Mouse (Mus musculus) megakaryocyte progenitor cell, adult 5-6 weeks (primary cell): ENCODE data around the gene Tspyl3. TPM values are rescaled to one million over a fixed set of nuclear protein-coding genes. Genes with fewer than 3 reads are reported as not detected.

Experiments
- ATAC-seq: replicated peaks from 2 replicates; pipeline ENCODE4 v1.8.0; 2016; ENCODE audit warnings: mild to moderate bottlenecking, moderate TSS enrichment, inconsistent platforms; ENCODE audit not compliant: poor library complexity
- total RNA-seq, 2 experiments: library from RNA; stranded (forward) in 1 of 2; stranded (reverse) in 1 of 2; fragments of 157-497, 149-512 nt in 1 of 2; fragments of 200-1000 nt in 1 of 2; gene quantifications; 2 replicates each; pipeline versions ENCODE4 v1.2.3 to v1.2.4; 2015 to 2017

Tspyl3 gene
- total RNA-seq (2015), result 8.0 and 10.8 TPM in 2 replicates
- total RNA-seq (2017), result 7.0 and 8.9 TPM in 2 replicates

DNA sequence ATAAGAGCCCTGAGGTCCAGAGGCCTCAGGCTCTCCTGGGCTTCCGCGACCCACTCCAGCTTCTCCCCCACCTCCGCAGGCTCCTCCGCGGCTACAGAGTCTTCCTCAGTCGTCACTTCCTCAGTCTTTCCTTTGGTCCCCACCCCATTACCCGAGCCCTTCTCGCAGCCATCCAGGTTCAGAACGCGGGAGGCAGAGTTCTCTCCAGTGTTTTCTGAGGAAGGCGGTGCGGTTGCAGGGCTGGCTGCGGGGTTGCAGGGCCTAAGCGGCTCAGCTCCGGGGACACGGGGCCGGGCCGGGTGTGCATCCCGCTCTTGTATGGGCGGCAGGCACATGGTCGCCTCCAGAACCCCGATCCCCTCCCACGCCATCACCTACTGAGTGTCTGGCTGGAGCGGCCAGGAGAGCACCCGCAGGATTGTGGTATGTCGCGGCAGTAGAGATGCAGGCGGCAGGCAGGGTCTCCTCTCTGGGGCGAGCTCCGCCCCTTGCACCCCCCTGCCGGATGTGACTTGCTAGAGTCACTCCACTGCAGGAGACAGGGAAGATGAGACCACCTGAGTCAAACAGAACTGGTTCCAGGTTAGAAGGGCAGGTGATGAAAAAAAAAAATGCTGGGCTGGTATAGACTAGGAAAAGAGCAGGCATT, at the start of gene Tspyl3:
TSS of gene Tspyl3 (minus strand) at position 496 of the 649 bp plus-strand sequence.
- ATAC-seq, result peak; percentile 42

DNA sequence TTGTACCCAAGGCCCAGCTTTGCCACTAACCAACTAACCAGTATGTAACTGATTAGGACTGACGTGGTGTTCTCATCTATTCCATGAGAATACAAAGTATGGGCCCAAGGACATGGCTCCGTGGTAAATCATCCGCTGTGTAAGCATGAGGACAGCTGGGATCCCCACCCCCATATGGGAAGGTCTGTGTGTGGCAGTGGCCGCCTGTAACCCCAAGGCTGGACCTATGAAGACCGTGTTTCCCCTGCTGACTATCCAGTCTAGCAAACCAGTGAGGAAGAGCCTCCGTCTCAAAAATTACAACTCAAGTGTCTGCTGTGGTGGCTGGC, 49.6 kb upstream of the Tspyl3 start:
- no peak for ATAC-seq

DNA sequence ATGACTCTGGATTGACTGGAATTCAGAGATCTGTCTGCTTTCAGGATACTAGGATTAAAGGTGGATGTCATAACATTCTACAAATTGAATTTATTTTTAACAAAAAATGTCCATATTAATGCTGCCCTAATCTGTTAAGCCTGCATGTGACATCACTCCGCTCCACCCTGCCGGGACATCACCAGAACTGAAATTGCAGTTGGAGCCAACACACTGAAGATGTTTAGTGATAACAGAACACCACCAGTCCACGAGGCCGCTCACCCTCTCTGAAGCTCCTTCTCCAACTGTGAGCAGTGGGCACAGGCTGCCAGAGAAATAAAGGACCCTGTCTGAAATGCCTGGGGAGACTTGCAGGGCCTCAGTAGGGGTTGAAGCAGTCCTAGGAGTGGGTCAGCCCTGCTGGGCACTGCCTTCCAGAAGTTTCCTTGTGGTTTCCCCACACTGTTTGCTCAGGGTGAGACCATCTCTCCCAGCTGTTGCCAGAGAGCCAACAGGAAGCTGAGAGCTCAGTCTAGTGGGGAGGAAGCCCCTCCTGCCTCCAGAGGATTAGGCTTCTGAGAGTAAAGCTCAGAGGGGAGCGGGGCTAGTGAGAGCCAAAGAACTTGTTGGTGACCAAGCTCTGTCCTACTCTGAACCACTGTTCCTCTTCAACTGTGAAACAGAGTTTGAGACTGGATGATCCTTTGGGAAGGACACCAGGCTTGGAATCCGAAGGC, 49.1 kb upstream of the Tspyl3 start:
- ATAC-seq, result peak; percentile 79

DNA sequence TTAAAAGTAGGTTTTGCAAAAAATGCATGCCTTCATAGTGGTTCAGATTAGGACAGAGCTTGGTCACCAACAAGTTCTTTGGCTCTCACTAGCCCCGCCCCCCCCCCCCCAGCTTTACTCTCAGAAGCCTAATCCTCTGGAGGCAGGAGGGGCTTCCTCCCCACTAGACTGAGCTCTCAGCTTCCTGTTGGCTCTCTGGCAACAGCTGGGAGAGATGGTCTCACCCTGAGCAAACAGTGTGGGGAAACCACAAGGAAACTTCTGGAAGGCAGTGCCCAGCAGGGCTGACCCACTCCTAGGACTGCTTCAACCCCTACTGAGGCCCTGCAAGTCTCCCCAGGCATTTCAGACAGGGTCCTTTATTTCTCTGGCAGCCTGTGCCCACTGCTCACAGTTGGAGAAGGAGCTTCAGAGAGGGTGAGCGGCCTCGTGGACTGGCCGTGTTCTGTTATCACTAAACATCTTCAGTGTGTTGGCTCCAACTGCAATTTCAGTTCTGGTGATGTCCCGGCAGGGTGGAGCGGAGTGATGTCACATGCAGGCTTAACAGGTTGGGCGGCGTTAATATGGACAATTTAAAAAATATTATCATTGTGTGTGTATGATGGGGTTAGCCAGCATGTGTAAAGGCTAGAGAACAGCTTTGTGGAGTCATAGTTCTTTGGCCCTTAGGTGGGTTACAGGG, 45.1 kb upstream of the Tspyl3 start:
- ATAC-seq, result peak; percentile 78

DNA sequence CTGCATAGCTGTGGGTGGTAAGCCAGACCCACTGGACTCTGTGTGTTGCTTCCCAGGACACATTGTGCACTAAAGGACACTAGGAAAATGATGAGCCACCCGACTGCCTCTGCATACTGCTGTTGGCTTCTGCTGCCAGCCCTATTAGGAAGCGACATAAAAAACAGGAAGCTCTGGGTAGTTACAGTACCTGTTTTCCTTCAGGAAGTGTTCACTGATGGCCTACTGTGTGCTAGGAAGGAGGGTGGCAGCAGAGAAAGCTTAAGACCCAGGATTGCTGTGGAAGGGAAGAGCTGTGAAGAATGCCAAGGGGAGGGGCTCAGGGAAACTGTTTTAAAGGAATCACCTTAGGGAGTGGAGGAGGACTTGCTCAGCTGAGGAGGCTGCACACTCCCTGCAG, 42.1 kb upstream of the Tspyl3 start:
- ATAC-seq, result no peak

DNA sequence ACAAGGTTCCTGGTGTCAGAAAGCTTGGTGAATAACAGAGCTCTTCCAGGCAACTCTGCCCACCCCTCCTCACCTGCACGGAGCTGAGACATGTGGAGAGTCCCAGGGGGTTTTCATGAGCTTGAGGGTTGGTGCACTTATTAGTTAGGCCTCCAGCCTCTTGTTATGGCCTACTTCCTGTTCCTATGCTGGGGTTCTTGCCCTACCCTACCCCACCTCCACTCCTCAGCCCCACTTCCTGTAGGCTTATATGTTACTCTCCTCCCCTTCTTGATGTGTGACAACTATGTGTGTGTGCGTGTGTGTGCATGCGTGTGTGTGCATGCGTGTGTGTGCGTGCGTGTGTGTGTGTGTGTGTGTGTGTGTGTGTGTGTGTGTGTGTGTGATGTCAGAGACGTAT, 37.8 kb upstream of the Tspyl3 start:
- ATAC-seq, result peak; percentile 22; the same call in 1 of the 2 replicates

DNA sequence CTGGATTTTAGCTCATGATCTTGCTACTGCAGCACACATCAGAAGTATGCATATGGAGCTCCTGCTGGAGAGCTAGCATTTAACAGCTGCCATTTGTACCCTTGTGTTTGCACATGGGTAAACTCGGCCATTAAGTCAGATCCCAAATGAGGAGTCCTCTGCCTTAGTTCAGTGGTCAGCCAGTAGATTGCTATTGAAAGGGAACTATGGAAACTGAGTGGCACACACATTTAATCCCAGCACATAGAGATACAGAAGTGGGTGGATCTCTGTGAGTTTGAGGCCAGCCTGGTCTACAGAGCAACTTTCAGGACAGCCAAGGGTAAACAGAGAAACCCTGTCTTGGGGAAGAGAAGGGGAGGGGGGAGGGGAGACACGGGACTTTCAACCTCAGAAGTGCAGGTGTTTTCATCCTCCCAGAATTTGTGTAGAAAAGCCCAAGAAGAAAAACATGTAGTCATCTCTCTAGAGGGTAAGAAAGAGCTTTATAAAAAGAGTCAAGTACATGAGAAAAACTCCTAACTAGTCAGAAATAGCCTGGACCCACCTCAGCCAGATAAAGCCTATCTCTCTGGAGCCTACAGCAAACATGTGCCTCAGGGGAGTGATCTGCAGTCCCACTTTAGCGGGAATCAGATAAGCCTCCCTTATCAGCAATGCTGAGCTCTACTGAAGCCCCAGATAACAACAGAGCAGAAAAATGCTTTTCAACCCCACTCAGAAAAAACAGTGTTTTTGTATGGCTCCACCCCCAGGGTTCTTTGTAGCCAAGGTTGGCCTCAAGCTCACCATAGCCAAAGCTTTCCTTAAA, 34.8 kb upstream of the Tspyl3 start:
- ATAC-seq, result peak; percentile 40

DNA sequence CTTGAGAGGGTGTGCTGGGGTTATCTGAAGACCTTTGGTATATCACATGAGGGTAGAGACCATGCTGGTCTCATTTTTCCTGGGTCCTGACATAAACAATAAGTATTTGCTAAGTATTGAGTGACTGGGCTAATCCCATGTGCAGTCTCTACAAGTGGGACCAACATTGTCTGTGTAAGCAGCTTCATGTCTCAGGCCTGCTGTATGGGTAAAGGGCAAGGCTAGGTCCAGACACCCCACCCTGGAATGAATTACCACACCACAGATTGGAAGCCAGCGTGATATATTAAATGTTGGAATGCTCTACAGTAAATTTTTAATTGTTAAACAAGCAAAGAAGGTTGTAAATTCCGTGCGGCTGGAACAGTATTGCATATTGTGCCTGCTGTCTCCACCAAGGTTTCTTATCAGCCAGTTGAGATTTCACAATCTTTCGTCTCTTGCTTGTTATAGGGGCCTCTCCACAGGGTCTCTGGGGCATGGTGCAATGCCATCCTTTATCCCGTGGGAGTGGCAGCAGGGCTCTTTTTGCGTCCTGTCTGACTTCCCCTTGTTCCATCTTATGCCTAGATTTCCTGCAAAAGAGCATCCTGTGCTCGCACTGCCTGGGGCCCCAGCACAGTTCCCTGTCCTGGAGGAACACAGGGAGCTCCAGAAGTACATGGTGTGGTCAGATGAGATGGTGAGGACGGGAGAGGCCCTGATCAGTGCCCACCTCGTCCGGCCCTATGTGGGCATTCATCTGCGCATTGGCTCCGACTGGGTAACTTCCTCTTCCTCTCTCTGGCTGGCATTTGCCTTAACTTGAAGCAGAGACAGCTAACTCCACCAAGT, 34.0 kb upstream of the Tspyl3 start:
- peak; percentile 72 for ATAC-seq

DNA sequence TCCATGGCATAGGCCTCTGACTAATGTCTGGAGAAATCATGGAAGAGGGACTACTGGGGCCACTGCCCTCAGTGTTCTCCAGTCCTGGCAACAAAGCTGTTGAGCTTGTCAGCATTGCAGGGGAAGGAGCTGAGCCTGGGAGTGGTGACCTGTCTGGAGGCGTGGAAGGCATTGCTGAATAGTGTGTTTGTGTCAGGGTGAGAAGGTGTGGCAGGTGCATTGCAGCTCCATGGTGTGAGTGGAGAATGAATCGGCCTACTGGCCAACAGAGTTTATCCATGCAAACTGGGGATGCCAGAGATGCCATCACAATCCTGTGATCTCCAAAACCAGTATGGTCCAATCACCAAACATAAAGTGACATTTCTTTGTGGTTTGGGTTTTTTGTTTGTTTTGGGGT, 31.4 kb upstream of the Tspyl3 start:
- ATAC-seq, result no peak

DNA sequence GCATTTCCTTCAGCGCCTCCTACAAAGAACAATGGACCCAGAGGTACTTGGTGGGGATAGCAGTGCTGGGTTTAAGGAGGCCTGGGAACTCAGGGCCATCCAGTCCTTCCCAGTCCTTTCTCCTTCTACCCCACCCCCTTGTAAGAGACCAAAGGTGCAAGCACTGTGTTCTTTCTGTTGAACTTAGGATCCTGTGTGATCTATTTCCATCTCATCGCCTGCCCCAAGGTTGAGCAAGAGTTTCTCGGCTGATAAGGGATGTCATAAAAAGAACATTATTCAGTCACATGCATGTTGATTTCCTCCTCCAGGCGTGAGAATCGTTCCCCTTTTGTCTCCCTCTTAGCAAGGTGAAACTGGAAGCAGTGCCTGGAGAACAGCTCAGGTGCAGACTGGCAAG, 24.5 kb upstream of the Tspyl3 start:
- ATAC-seq, result 0 out of 2 replicates have a peak, but pooled peaks have one; percentile 23

DNA sequence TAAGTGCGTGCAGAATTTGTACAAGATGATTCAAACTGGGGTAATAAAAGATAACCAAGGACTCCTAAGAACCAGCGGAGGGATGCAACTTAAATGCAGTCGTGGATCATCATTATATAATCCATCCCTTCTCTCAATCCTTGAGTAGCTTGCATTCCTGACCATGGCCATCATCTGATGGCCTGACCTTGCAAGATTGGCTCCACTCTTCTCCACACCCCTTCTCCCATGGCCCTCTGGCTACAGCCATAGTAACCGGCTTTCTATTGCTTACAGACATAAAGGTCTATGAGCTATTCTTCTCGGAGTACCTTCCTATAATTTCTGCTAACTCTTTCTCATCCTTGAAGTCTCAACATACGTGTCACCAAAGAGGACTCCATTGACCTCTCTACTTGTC, 16.9 kb upstream of the Tspyl3 start:
- ATAC-seq, result no peak

DNA sequence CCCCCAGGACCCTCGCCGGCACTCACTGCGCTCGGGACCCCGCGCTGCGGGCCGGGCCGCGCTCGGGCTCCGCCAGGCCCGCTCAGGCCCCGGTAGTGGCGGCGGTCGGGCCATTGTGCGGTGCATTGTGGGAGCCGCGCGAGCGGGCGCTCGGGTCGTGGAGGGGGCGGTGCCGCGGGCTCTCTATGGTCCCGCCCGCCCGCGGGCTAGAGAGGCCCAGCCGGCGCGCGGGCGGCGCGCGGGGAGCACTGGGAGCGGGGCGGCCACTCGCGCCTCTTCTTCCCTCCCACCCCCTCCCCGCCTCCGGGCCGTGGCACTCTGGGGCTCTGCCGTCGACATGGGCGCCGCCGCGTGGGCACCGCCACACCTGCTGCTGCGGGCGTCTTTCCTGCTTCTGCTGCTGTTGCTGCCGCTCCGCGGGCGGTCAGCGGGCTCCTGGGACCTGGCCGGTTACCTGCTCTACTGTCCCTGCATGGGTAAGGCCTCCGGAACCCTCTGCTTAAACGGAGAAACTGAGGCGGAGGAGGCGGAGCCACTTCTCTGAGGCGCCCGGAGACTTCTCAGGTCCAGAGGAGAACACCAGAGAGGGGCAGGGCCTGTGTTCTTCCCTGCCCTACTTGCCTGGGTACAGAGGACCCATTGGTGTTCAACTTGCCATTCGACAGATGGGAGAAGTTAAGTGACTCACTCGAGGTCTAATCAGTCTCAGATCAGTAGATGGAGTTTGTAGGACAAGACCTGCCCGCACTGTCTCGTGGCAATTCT, 16.2 kb upstream of the Tspyl3 start, which contains the start of the genes Plagl2 and Pofut1:
TSS of gene Plagl2 (minus strand) at position 177 of the 765 bp plus-strand sequence.
TSS of gene Pofut1 (plus strand) at position 284 of the 765 bp plus-strand sequence.
- ATAC-seq, result peak; percentile 76

DNA sequence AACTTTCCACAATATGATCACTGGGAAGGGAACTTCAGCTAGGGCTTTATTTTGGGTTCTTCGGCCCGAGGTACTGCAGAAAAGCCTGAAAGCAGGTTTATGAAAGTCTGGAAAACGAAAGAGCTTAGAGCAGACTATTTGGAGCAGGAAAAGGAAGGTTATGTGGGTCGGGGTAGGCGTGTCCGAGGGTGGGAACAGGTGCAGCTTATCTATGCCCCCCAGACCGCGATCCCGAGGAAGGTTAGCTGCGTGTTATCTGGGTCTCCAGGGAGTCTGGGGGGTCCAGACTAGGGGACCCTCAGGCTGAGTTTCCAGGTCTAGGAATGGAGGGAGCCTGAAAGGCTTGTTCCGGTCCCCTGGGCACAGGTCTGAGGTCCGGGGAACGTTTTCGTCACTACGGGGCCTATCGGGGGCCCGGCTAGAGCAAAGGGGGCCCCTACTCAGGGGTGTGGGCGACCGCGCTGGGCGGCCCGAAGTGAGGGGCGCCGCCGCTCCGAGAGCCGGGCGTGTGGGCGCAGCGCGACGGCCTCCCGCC, 15.5 kb upstream of the Tspyl3 start:
- peak; percentile 56 for ATAC-seq

DNA sequence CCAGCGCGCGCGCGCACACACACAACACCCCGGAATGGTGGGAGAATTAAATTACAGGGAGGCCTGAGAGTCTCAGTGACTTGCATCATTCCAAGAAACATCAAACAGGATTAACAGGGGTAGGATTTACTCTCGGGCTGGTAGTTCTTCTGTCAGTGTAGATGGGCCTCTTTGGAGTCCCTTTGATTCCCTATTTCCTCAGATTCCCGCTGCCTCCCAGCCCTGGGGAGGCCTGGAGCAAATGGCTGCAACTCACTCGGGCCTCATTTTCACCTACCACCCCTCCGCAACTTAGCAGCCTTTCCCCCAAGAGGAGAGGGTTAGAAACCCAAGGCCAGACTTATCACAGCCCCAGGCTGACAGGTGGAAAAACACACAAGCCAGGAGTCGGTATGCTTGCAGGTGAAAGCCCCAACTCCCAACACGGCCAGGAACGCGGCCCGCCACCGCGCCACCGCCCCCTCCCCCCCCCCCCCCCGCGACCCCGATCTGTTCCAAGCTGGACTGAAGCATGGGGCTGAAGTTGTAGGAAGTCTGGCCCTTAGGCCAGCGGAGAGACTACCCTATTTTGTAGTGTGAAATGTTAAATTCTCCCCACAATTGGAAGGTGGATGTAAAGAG, 14.7 kb upstream of the Tspyl3 start:
- ATAC-seq, result no peak

DNA sequence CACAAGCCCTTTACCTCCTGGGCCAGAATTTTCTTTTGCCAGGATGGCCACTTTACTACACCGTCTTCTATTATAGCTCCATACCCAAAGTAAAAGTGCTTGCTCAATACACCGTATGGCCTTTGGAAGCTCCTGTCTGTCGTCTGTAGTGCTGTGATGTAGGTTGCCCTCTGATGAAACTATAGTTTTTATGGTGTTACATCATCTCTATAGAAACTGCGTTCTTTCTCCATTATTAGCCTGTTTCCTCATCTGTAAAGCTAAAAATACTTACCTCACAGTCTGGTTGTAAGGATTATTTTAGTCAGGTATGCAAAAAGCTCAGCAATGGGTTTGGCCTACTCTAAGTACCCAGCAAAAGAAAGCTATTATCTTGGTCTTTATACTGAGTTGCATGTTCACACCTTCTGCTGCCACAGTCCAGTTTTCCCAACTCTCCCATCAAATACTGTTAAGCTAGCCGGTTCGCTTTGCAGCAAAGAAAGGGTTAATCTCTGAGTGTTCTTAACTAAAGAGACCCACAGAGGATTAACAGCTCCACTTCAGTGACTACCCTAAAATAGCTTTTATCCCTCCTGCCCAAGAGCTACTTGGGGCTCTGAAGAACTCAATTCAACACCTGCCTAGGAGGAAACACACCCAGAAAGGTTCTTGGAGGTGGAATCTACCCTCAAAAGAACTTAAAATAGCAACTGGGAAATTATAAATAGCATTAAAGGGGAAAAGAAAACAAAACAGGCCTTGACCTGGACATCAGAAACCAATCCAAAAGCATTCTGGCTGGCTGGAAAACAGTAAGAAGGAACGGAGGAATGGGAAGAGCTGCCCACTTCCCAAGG, 14.0 kb upstream of the Tspyl3 start:
- ATAC-seq, result peak; percentile 47

DNA sequence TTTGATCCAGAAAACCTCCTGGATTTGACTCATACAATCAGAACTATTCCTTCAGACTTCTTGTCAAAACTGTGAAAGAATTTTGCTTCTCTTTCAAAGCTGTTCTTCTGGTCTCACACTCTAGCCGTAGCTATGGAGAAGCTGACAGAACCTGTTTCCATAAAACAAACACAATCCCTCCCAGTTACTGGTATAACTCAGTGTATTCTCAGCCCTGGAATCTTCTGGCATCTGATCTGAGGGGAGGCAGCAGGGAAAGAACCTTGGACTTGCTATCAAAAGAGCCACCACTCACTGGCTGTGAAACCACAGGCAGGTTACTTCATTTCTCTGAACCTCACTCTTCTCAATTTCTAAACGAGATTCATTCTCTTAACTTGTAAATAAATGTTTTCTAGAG, 13.2 kb upstream of the Tspyl3 start:
- ATAC-seq, result no peak

DNA sequence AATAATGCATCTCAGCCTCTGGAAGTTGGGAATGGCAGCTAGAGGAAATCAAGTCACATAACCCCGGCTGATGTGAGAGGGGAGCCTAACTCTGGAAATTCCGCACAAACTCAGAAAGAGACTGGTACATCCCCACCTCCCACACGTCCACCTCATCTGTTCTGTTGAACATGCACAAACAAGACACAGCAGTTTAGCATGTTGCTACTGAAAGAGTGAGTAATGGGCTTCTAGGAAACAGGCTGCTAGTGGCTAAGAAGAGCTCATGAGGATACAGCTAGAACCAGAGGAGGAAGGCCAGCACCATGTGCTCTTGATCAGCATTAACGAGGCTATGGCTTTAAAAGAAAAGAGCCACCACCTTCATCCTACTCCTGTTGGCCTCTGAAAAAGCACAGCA, 12.7 kb upstream of the Tspyl3 start:
- no peak for ATAC-seq

DNA sequence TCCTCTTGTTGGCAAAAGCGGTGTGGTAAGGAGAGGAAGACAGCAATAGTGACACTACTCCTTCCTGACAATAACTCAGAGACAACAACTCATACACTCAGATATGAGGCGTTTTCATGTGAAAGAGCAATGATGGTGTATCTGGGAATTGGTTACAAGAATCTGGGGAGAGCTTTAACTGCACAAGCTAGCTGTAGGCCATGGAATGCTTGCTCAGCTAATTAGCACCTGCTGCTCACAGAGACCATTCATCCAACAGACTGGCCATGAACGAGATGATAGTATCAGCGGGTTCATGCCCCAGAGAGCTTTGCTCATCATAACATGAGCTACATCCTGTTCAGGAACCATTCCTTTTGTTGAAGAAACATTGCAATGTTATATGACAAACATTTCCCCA, 12.0 kb upstream of the Tspyl3 start:
- ATAC-seq, result no peak
